Mouse (Mus musculus): ENCODE data around the gene Erbb4.

Erbb4 gene

GRCm38 (mm10) chr1:68105834-68106542, 1001.9 kb downstream of the Erbb4 start:
- no peak for DNase-seq (ENCODE audit: low read depth, low spot score)

GRCm38 (mm10) chr1:68089623-68090022, 1018.2 kb downstream of the Erbb4 start:
- no peak for DNase-seq (ENCODE audit: low read depth, low spot score)

GRCm38 (mm10) chr1:68056494-68056893, 1051.4 kb downstream of the Erbb4 start:
- no peak for DNase-seq (ENCODE audit: low read depth, low spot score)

GRCm38 (mm10) chr1:68054715-68055114, 1053.1 kb downstream of the Erbb4 start:
- no peak for DNase-seq (ENCODE audit: low read depth, low spot score)

GRCm38 (mm10) chr1:68049856-68050255, 1058.0 kb downstream of the Erbb4 start:
- no peak for DNase-seq (ENCODE audit: low read depth, low spot score)

GRCm38 (mm10) chr1:68047139-68047538, 1060.7 kb downstream of the Erbb4 start:
- peak; percentile 62 for DNase-seq (ENCODE audit: low read depth, low spot score)

GRCm38 (mm10) chr1:68046551-68046970, 1061.3 kb downstream of the Erbb4 start:
- peak; percentile 47 for DNase-seq (ENCODE audit: low read depth, low spot score)

GRCm38 (mm10) chr1:68024086-68024940, 1083.5 kb downstream of the Erbb4 start:
- DNase-seq (ENCODE audit: low read depth, low spot score), result peak; percentile 4

- no peak for DNase-seq (ENCODE audit: low read depth, low spot score)
These were observed 1087.8 kb downstream of the Erbb4 start for GRCm38 (mm10) chr1:68020020-68020419.

- DNase-seq (ENCODE audit: low read depth, low spot score), result no peak
These were observed 1088.2 kb downstream of the Erbb4 start for GRCm38 (mm10) chr1:68019618-68020017.
